Mouse (Mus musculus) stomach, embryonic 16.5 days (tissue): ENCODE measurements around the gene Celf3. TPM values are rescaled to one million over a fixed set of nuclear protein-coding genes. Genes with fewer than 3 reads are reported as not detected.

ENCODE experiments used
- ATAC-seq: fragments of 200-750 bp; cut with Nextera tagmentation; 2 replicates; pipeline ENCODE4 v1.8.0; 2017; ENCODE audit warnings: moderate number of reproducible peaks, moderate TSS enrichment; ENCODE audit not compliant: insufficient read depth, low FRiP score
- H3K27ac ChIP-seq: fragments of 300-500 bp; sonication (generic); 2 replicates; pipeline ENCODE4 v1.5.1; 2014; ENCODE audit warnings: low read length
- H3K27me3 ChIP-seq: fragments of 300-500 bp; sonication (generic); 2 replicates; pipeline ENCODE4 v1.6.1; 2014; ENCODE audit warnings: low read length, control low read depth, mixed read lengths; ENCODE audit not compliant: control insufficient read depth, insufficient read depth
- H3K36me3 ChIP-seq: fragments of 300-500 bp; sonication (generic); 2 replicates; pipeline ENCODE4 v1.6.1; 2014; ENCODE audit warnings: low read length; ENCODE audit not compliant: control insufficient read depth, insufficient read depth
- H3K4me1 ChIP-seq: fragments of 300-500 bp; sonication (generic); 2 replicates; pipeline ENCODE4 v1.6.1; 2014; ENCODE audit warnings: low read length, control low read depth, mixed read lengths; ENCODE audit not compliant: control insufficient read depth, insufficient read depth
- H3K4me2 ChIP-seq: fragments of 300-500 bp; sonication (generic); 2 replicates; pipeline ENCODE4 v1.6.1; 2014; ENCODE audit warnings: low read depth, low read length, mixed read lengths
- H3K4me3 ChIP-seq: fragments of 300-500 bp; sonication (generic); replicated peaks from 2 replicates; pipeline ENCODE4 v1.5.1; 2014; ENCODE audit warnings: mild to moderate bottlenecking, low read length
- H3K9ac ChIP-seq: fragments of 300-500 bp; sonication (generic); 2 replicates; pipeline ENCODE4 v1.6.1; 2014; ENCODE audit warnings: low read length
- H3K9me3 ChIP-seq: fragments of 300-500 bp; sonication (generic); replicated peaks from 2 replicates; pipeline ENCODE4 v1.6.1; 2016; ENCODE audit warnings: low read length, control low read depth; ENCODE audit not compliant: control insufficient read depth
- WGBS: fragments of 180-500 bp; shearing (Covaris S2); extraction: QIAGEN DNeasy Blood & Tissue Kit; methylation state at CpG from one replicate; pipeline ENCODE4 v1.1.7; 2014; 5-methylcytosine and 5-hydroxymethylcytosine counted together
- polyA plus RNA-seq: library from polyadenylated mRNA; unstranded; fragments of >200 nt; fragmentation: Nextera tagmentation; extraction: Ambion mirVana; gene quantifications from 2 replicates; pipeline ENCODE4 v1.2.1, GENCODE M21; 2015

Celf3 gene
- polyA plus RNA-seq, 1 experiment from 2014 or later = 19.3 TPM

DNA sequence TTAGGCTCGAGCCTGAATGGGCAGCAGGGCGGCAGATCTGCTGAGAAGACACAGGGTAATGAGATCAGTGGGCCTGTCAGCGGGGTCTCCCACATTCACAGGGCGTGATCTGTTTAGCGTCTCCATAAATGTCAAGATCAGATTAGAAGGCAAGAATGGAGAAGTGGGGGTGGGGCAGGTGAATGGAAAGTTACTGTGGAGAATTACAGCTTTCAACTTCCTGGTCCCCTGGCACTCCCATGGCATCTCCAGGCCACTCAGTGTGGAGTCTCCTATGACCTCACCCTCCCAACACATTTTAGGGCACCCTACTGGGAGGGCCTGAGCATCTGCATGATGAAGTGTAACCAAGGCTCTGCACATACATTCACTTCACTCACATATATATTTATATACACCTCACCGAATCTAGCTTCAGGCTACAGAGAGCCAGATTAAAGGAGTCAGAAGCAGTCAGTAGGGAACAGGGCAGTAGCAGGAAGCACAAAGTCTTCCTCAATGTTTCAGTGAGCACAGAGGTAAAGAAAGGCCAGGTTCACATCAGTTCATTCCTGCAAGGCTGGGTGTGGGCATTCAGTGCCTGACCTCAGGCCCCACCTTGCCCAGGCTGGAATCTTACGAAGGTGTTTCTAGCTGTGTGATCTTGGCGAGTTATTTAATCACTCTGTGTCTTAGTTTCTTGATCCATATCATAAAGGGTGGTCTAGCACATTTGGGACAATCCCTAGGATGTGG lies 1.6 kb upstream of the Celf3 start:
- H3K4me2 ChIP-seq = no peak overlapping the region
- no peaks in the 10 kb centered on the region for H3K36me3 ChIP-seq
- H3K9me3 ChIP-seq = no peaks in the 10 kb centered on the region
- peaks cover 4% of the 10 kb centered on the region; the same call in 1 of the 2 replicates for H3K27me3 ChIP-seq
- no peak overlapping the region for H3K4me3 ChIP-seq
- no peak overlapping the region for H3K9ac ChIP-seq
- 32% methylated on average over 8 of the region's 8 CpGs for WGBS
- ATAC-seq = peak; percentile 47; the same call in 1 of the 2 replicates
- H3K27ac ChIP-seq = peak overlapping the region; percentile 56
- 0 out of 2 replicates have a peak, but pooled peaks cover 3% of the 10 kb centered on the region for H3K4me1 ChIP-seq

DNA sequence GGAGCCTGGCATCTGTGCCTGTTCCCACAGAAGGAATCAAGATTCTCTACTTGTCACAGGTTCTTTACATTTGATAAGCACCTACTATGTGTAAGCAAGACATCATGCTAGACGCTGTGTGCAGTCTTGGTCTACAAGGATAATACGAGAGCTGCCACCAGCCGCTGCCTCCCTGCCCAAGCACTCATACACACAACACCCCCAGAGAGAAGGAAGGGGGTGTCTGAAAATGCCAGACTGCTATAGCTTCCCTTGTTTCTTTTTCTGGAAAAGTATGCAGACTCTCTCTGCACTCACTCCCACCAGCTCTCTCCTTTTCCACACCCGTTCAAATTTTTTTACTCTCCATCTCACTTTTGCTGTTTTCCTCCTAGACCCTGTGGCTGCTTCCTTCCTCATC lies 651 bp upstream of the Celf3 start:
- H3K4me1 ChIP-seq = 0 out of 2 replicates have a peak, but pooled peaks cover 3% of the 10 kb centered on the region
- peaks cover 4% of the 10 kb centered on the region; the same call in 1 of the 2 replicates for H3K27me3 ChIP-seq
- no peaks in the 10 kb centered on the region for H3K36me3 ChIP-seq
- no peak overlapping the region for H3K27ac ChIP-seq
- ATAC-seq = no peak
- WGBS = 62% methylated on average over 4 of the region's 4 CpGs
- no peak overlapping the region for H3K9ac ChIP-seq
- no peaks in the 10 kb centered on the region for H3K9me3 ChIP-seq
- no peak overlapping the region for H3K4me2 ChIP-seq
- H3K4me3 ChIP-seq = no peak overlapping the region

- H3K4me2 ChIP-seq = no peak overlapping the region
- ATAC-seq = no peak
- no peak overlapping the region for H3K27ac ChIP-seq
- 15% methylated on average over 9 of the region's 9 CpGs for WGBS
- no peak overlapping the region for H3K9ac ChIP-seq
- H3K27me3 ChIP-seq = peaks cover 4% of the 10 kb centered on the region; the same call in 1 of the 2 replicates
- H3K4me1 ChIP-seq = no peaks in the 10 kb centered on the region
- no peaks in the 10 kb centered on the region for H3K36me3 ChIP-seq
- peak overlapping the region; percentile 11; the same call in 1 of the 2 replicates for H3K4me3 ChIP-seq
- H3K9me3 ChIP-seq = no peaks in the 10 kb centered on the region
Observed at GRCm38 (mm10) chr3:94478591-94479169, 585 bp downstream of the Celf3 start.

GRCm38 (mm10) chr3:94479564-94479963 lies 1.5 kb downstream of the Celf3 start:
- 10% methylated on average over 11 of the region's 11 CpGs for WGBS
- no peak for ATAC-seq

GRCm38 (mm10) chr3:94480291-94480884 lies 2.3 kb downstream of the Celf3 start, which contains the start of gene Riiad1:
Gene Riiad1, minus strand, starts transcription at chr3:94480341.
- ATAC-seq = no peak
- H3K4me1 ChIP-seq = no peaks in the 10 kb centered on the region
- H3K27ac ChIP-seq = no peak within 1 kb of the TSS
- H3K9ac ChIP-seq = peak within 1 kb of the TSS; percentile 11; the same call in 1 of the 2 replicates
- H3K9me3 ChIP-seq = no peaks in the 10 kb centered on the region
- H3K4me2 ChIP-seq = peak within 1 kb of the TSS; percentile 43
- peaks cover 4% of the 10 kb centered on the region; the same call in 1 of the 2 replicates for H3K27me3 ChIP-seq
- H3K4me3 ChIP-seq = peak within 1 kb of the TSS; percentile 23
- no peaks in the 10 kb centered on the region for H3K36me3 ChIP-seq
- 15% methylated on average over 16 of the region's 16 CpGs for WGBS

More at GRCm38 (mm10) chr3:94479564-94479963, 1.5 kb downstream of the Celf3 start:
- H3K36me3 ChIP-seq = no peaks in the 10 kb centered on the region
- H3K4me3 ChIP-seq = peak overlapping the region; percentile 23
- H3K27ac ChIP-seq = no peak overlapping the region
- H3K27me3 ChIP-seq = peaks cover 4% of the 10 kb centered on the region; the same call in 1 of the 2 replicates
- H3K9ac ChIP-seq = no peak overlapping the region
- no peaks in the 10 kb centered on the region for H3K9me3 ChIP-seq
- H3K4me1 ChIP-seq = no peaks in the 10 kb centered on the region
- H3K4me2 ChIP-seq = peak overlapping the region; percentile 43

- Histone ChIP-seq H3K36me3 (no peaks in the 10 kb centered on the region), H3K9me3 (no peaks in the 10 kb centered on the region), H3K27me3 (peaks cover 4% of the 10 kb centered on the region; the same call in 1 of the 2 replicates), H3K4me2 (no peak overlapping the region), H3K9ac (no peak overlapping the region), H3K4me1 (no peaks in the 10 kb centered on the region), H3K27ac (no peak overlapping the region), H3K4me3 (no peak overlapping the region)
- no peak for ATAC-seq
- 63% methylated on average over 4 of the region's 4 CpGs for WGBS
Observed at GRCm38 (mm10) chr3:94481429-94481828, 3.3 kb downstream of the Celf3 start.

DNA sequence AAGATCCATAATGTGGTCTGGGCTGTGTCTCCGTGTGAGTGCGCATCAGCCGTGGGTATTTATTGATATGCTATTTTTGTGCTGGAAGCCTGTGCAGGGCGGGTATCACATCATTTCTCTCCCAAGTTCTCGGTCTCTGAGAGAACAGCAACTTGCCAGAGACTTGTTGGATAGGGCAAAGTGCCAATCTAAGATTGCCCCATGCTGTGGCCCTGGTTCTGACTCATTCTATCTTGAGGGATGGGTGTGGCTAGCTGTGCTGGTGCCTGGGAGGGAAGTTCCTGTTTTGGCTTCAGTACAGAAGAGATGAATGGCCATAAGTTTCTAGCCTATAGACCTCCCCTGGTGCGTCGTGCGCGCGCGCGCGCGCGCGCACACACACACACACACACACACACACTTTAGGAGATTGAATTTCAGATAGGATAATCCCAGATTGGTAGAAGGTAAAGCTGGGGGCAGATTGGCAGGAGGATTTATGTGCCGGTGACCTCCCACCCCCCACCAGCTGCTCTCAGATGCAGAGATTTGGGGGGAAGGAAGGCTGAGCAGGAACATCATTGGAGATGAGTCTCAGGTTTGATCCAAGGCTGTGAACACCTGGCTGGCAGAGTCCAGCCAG lies 4.8 kb downstream of the Celf3 start:
- 78% methylated on average over 17 of the region's 17 CpGs for WGBS
- ATAC-seq = peak; percentile 37; the same call in 1 of the 2 replicates

DNA sequence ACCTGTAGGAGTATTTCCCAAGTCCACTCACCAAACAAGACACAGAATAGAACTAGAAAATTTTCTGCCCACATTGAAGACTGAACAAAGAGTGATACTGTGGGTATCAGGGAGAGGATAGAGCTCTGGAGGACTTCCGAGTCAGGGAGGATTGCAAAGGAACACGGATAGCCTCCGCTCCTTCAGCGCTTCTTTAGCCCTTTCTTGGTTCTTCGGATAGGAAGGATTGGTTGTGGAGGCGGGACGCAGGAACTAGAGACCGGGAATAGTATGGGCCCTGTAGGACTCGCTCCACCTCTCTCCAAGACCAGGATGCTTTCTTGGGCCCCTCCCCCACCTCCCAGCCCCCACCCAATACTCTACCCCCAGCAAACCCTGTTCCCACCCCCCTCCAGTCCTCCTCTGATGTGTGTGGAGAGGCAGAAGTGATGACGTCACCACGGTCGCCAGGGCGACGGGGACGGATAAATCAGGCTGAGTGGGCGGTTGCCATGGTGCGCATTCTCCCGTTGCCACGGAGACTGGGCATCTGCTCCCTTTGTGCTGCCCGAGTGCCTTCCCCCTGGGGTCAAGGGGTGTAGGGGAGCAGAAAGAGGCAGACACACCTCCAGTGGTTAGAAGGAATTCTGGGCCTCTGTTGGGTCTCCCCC lies 5.8 kb downstream of the Celf3 start:
- Histone ChIP-seq H3K4me3 (no peak overlapping the region), H3K4me2 (no peak overlapping the region), H3K27ac (no peak overlapping the region), H3K9ac (no peak overlapping the region), H3K4me1 (no peaks in the 10 kb centered on the region), H3K9me3 (no peaks in the 10 kb centered on the region), H3K36me3 (no peaks in the 10 kb centered on the region), H3K27me3 (peaks cover 2% of the 10 kb centered on the region; the same call in 1 of the 2 replicates)
- WGBS = 32% methylated on average over 20 of the region's 20 CpGs
- ATAC-seq = no peak

More for the DNA sequence above, 4.8 kb downstream of the Celf3 start:
- H3K27me3 ChIP-seq = peaks cover 4% of the 10 kb centered on the region; the same call in 1 of the 2 replicates
- no peak overlapping the region for H3K4me2 ChIP-seq
- H3K9me3 ChIP-seq = no peaks in the 10 kb centered on the region
- H3K9ac ChIP-seq = no peak overlapping the region
- H3K4me3 ChIP-seq = no peak overlapping the region
- H3K4me1 ChIP-seq = no peaks in the 10 kb centered on the region
- no peaks in the 10 kb centered on the region for H3K36me3 ChIP-seq
- no peak overlapping the region for H3K27ac ChIP-seq
